Mouse (Mus musculus) neural tube, embryonic 12.5 days (tissue): ENCODE data around the gene March8. TPM values are rescaled to one million over a fixed set of nuclear protein-coding genes. Genes with fewer than 3 reads are reported as not detected.

Experiments used
- ATAC-seq: fragments of 200-750 bp; cut with Nextera tagmentation; 2 replicates; pipeline ENCODE4 v1.8.0; 2017; ENCODE audit warnings: low read depth, mild to moderate bottlenecking, moderate TSS enrichment, moderate library complexity; ENCODE audit not compliant: low FRiP score
- H3K27ac ChIP-seq: fragments of 300-500 bp; sonication (generic); 2 replicates; pipeline ENCODE4 v1.5.1; 2016
- H3K27me3 ChIP-seq: fragments of 300-500 bp; sonication (generic); replicated peaks from 2 replicates; pipeline ENCODE4 v1.6.1; 2016; ENCODE audit warnings: mild to moderate bottlenecking
- H3K36me3 ChIP-seq: fragments of 300-500 bp; sonication (generic); 2 replicates; pipeline ENCODE4 v1.6.1; 2016; ENCODE audit warnings: mild to moderate bottlenecking
- H3K4me1 ChIP-seq: fragments of 300-500 bp; sonication (generic); 2 replicates; pipeline ENCODE4 v1.6.1; 2016
- H3K4me2 ChIP-seq: fragments of 300-500 bp; sonication (generic); replicated peaks from 2 replicates; pipeline ENCODE4 v1.6.1; 2016; ENCODE audit warnings: mild to moderate bottlenecking
- H3K4me3 ChIP-seq: fragments of 300-500 bp; sonication (generic); 2 replicates; pipeline ENCODE4 v1.5.1; 2016
- H3K9ac ChIP-seq: fragments of 300-500 bp; sonication (generic); 2 replicates; pipeline ENCODE4 v1.6.1; 2016; ENCODE audit warnings: mild to moderate bottlenecking
- H3K9me3 ChIP-seq: fragments of 300-500 bp; sonication (generic); 2 replicates; pipeline ENCODE4 v1.6.1; 2016; ENCODE audit warnings: mild to moderate bottlenecking
- WGBS: fragments of 180-500 bp; shearing (Covaris S2); methylation state at CpG from one replicate; pipeline ENCODE4 v1.1.7; 2016; 5-methylcytosine and 5-hydroxymethylcytosine counted together
- polyA plus RNA-seq: library from polyadenylated mRNA; unstranded; fragments of >200 nt; fragmentation: Nextera tagmentation; extraction: Ambion mirVana; gene quantifications from 2 replicates; pipeline ENCODE4 v1.2.1, GENCODE M21; 2016

March8 gene
- polyA plus RNA-seq, 1 experiment from 2014 or later: 58.2 TPM

- Histone ChIP-seq H3K9ac (no peak overlapping the region), H3K36me3 (peaks cover 13% of the 10 kb centered on the region; the same call in 1 of the 2 replicates), H3K4me2 (no peak overlapping the region), H3K4me3 (no peak overlapping the region), H3K27ac (no peak overlapping the region), H3K9me3 (no peaks in the 10 kb centered on the region), H3K4me1 (no peaks in the 10 kb centered on the region), H3K27me3 (no peaks in the 10 kb centered on the region)
- WGBS: 93% methylated on average over 14 of the region's 14 CpGs
- no peak for ATAC-seq
Observed at GRCm38 (mm10) chr6:116412546-116413325, 74.9 kb downstream of the March8 start.

DNA sequence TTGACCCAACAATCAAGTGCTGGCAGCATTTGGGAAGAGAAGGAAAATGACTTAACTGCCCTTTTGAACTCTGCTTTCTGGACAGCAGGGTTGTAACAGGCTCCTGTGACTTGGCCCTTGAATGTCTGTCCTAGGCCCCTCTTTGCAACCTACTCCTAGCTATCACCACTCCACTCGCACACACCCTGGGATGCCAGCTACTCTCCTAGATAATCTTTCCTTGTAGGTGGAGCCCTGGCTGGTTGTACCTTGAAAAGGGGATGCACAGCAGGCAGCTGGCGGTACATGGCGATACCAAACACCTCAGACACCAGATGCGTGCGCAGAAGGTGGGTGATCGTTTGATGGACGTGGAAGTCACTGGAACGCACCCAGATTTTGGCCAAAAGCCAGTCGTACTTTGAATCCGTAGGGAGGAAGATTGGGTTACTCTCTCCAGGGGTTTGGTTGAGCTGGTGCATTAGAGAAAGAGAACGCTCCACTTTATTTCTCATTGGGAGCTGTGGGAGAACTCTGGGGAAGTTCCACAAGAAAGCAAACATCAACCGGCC lies 77.4 kb downstream of the March8 start:
- no peak overlapping the region for H3K9ac ChIP-seq
- no peak overlapping the region for H3K27ac ChIP-seq
- H3K4me3 ChIP-seq: no peak overlapping the region
- 88% methylated on average over 12 of the region's 12 CpGs for WGBS
- H3K4me2 ChIP-seq: no peak overlapping the region
- H3K36me3 ChIP-seq: peaks cover 7% of the 10 kb centered on the region; the same call in 1 of the 2 replicates
- no peaks in the 10 kb centered on the region for H3K27me3 ChIP-seq
- no peak for ATAC-seq
- no peaks in the 10 kb centered on the region for H3K9me3 ChIP-seq
- 0 out of 2 replicates have a peak, but pooled peaks cover 3% of the 10 kb centered on the region for H3K4me1 ChIP-seq

GRCm38 (mm10) chr6:116416000-116416552 lies 78.3 kb downstream of the March8 start:
- ATAC-seq: no peak
- Histone ChIP-seq H3K4me2 (no peak overlapping the region), H3K9ac (no peak overlapping the region), H3K27ac (no peak overlapping the region), H3K27me3 (no peaks in the 10 kb centered on the region), H3K36me3 (peaks cover 5% of the 10 kb centered on the region; the same call in 1 of the 2 replicates), H3K4me3 (no peak overlapping the region), H3K9me3 (no peaks in the 10 kb centered on the region), H3K4me1 (0 out of 2 replicates have a peak, but pooled peaks cover 3% of the 10 kb centered on the region)
- WGBS: 88% methylated on average over 6 of the region's 6 CpGs

- no peaks in the 10 kb centered on the region; the same call in 1 of the 2 replicates for H3K36me3 ChIP-seq
- no peak overlapping the region for H3K4me2 ChIP-seq
- no peak overlapping the region for H3K9ac ChIP-seq
- WGBS: 66% methylated on average over 6 of the region's 6 CpGs
- H3K27ac ChIP-seq: no peak overlapping the region
- H3K9me3 ChIP-seq: no peaks in the 10 kb centered on the region
- H3K4me3 ChIP-seq: no peak overlapping the region
- 0 out of 2 replicates have a peak, but pooled peaks cover 3% of the 10 kb centered on the region for H3K4me1 ChIP-seq
- no peaks in the 10 kb centered on the region for H3K27me3 ChIP-seq
- no peak for ATAC-seq
Observed at GRCm38 (mm10) chr6:116417518-116418315, 79.9 kb downstream of the March8 start.

DNA sequence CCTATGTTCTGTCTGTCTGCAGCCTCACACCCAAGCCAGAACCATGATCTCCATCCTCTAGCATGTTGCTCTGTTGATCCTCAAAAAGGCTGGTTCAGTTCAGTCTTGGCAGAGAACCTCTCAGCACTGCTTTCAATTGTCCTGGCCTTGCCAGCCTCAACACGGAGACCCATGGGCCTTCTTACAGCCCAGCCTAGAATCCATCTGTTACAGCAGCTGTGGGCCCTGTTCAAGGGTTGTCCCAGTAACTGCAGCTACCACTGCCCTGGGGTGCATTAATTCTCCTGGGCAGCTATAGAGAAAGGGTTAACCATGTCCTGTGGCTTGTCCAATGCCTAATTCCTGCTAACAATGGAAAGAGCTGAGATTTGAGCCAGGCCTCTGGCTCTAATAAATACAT lies 80.7 kb downstream of the March8 start:
- Histone ChIP-seq H3K27ac (no peak overlapping the region), H3K4me1 (0 out of 2 replicates have a peak, but pooled peaks cover 3% of the 10 kb centered on the region), H3K9ac (no peak overlapping the region), H3K4me3 (no peak overlapping the region), H3K4me2 (no peak overlapping the region), H3K9me3 (no peaks in the 10 kb centered on the region), H3K36me3 (no peaks in the 10 kb centered on the region), H3K27me3 (no peaks in the 10 kb centered on the region)
- 68% methylated on average over 1 of the region's 1 CpGs for WGBS
- ATAC-seq: no peak

DNA sequence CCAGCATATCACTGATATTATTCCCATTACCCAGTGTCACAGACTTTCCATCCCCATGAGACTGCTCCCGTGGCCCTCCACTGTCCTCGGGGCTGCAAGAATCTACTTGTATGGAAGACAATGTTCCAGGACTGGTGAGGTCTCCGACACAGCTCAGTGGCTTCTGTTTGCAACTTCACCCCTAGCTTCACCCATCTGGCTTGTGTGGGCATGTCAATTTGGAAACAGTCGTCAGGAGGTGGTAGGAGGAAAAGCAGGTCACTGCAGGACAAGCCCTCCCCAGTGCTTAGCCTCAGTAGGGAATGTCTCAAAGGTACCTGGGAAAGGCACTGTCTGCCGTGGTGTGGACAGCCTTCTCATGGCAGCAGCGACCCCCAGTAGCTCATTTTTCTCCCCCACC lies 81.9 kb downstream of the March8 start:
- Histone ChIP-seq H3K27ac (no peak overlapping the region), H3K27me3 (no peaks in the 10 kb centered on the region), H3K36me3 (no peaks in the 10 kb centered on the region), H3K4me3 (no peak overlapping the region), H3K9ac (no peak overlapping the region), H3K9me3 (no peaks in the 10 kb centered on the region), H3K4me2 (no peak overlapping the region), H3K4me1 (0 out of 2 replicates have a peak, but pooled peaks cover 3% of the 10 kb centered on the region)
- 72% methylated on average over 6 of the region's 6 CpGs for whole genome bisulfite sequencing
- no peak for ATAC-seq

DNA sequence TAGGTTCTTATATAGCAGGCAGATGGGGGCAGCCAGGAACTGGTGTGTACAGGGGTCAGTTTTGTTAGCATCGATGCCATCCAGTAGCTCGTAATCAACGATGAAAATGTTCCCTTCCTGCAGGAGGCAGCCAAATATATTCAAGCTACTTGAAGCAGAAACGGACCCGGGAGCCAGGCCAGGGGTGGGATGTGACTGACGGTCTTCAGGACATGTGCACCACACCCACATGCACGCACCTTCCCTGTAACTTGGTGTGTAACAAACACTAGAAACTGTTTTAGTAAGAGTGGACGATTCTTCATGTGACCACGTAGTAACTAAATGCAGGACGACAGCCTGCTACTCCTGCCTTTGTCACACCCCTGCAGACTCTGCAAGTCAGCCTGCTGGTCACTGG lies 82.4 kb downstream of the March8 start:
- ATAC-seq: no peak
- Histone ChIP-seq H3K9ac (no peak overlapping the region), H3K4me3 (no peak overlapping the region), H3K4me1 (0 out of 2 replicates have a peak, but pooled peaks cover 3% of the 10 kb centered on the region), H3K9me3 (no peaks in the 10 kb centered on the region), H3K27me3 (no peaks in the 10 kb centered on the region), H3K36me3 (no peaks in the 10 kb centered on the region), H3K4me2 (no peak overlapping the region), H3K27ac (no peak overlapping the region)
- 89% methylated on average over 10 of the region's 10 CpGs for WGBS

DNA sequence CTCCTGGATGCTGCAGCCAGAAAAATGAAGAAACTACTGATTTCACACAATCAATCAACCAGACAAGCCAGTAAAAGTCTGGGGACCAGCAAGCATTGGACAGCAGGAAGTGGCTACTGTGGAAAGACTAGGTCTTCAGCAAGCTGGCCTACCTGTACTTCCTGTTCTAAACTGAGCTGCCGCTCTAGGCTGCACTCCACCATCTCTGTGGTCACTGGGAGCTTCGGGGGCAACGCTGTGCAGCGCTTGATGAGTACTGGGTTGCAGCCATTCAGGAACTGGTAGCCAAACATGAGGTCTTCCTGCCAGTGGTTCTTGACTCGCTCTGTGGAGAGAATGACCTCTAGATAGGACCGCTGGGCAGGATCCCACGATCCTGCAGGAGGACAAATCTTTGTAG lies 85.2 kb downstream of the March8 start:
- ATAC-seq: no peak
- no peak overlapping the region for H3K4me3 ChIP-seq
- WGBS: 90% methylated on average over 7 of the region's 7 CpGs
- no peak overlapping the region for H3K4me2 ChIP-seq
- no peaks in the 10 kb centered on the region for H3K9me3 ChIP-seq
- no peak overlapping the region for H3K27ac ChIP-seq
- H3K27me3 ChIP-seq: no peaks in the 10 kb centered on the region
- no peak overlapping the region for H3K9ac ChIP-seq
- H3K4me1 ChIP-seq: 0 out of 2 replicates have a peak, but pooled peaks cover 3% of the 10 kb centered on the region
- H3K36me3 ChIP-seq: no peaks in the 10 kb centered on the region

GRCm38 (mm10) chr6:116423664-116424063 lies 85.8 kb downstream of the March8 start:
- no peaks in the 10 kb centered on the region for H3K36me3 ChIP-seq
- H3K27me3 ChIP-seq: no peaks in the 10 kb centered on the region
- no peak overlapping the region for H3K9ac ChIP-seq
- no peak overlapping the region for H3K27ac ChIP-seq
- no peaks in the 10 kb centered on the region for H3K4me1 ChIP-seq
- no peak for ATAC-seq
- WGBS: 61% methylated on average over 2 of the region's 2 CpGs
- no peak overlapping the region for H3K4me2 ChIP-seq
- H3K4me3 ChIP-seq: no peak overlapping the region
- H3K9me3 ChIP-seq: no peaks in the 10 kb centered on the region

DNA sequence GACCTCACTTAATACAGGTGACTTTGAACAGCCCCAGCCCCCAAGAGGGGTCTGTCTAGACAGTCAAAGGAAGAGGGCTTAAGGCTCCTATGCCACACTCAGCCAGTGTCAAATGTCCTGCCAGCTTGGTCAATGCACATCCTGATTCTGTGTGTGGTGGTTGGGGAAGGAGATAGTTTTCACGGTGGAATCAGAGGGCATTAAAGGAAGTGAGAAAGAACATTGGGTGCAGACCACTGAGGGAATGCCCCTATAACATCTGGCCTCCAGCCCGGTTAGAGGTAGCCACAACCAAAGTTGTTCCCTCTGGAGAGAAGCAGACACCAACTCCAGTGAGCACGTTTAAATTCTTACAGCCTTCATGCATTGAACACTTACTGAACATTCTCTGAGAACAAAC lies 89.7 kb downstream of the March8 start:
- ATAC-seq: no peak
- Histone ChIP-seq H3K4me2 (no peak overlapping the region), H3K4me3 (no peak overlapping the region), H3K9ac (no peak overlapping the region), H3K27ac (no peak overlapping the region), H3K27me3 (no peaks in the 10 kb centered on the region), H3K36me3 (no peaks in the 10 kb centered on the region), H3K9me3 (0 out of 2 replicates have a peak, but pooled peaks cover 6% of the 10 kb centered on the region), H3K4me1 (no peaks in the 10 kb centered on the region)
- WGBS: 88% methylated on average over 3 of the region's 3 CpGs

DNA sequence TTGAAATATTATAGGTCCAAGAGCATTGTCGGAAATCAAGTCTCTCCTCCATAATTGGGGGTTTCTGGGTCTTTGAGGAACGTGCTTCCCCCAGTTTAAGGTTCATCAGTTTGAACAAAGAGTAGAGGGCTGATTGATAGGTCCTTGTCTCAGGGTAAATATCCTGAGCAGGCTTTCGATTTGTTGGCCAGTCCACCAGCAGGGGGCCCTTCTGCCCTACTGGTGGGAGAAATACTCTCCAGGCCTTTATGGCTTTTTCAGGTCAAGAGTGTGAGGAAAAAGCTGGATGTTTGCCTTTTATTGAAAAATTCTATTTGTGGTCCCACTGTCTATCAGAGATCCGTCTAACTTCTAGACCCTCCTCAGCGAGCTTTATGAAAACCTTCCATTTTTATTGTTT lies 90.5 kb downstream of the March8 start:
- ATAC-seq: no peak
- H3K4me2 ChIP-seq: no peak overlapping the region
- WGBS: 67% methylated on average over 5 of the region's 5 CpGs

DNA sequence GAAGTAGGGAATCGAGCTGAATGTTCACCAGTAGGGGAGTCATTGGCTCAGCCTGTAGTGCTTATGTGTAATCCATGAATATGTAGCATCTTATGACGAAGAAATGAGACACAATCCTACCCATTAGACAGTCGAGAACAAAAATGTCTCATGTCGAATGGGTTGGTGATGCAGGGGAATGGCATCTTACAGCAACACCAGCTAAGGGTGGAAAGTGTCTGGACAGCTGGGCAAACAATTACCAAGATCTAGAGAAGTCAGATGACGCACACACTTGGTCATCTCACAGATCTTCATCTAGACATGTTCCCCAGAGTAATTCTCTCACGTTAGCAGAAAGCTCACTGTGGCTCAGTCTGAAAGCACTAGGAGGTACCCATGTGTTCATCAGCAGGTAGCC lies 101.0 kb downstream of the March8 start:
- H3K27ac ChIP-seq: no peak overlapping the region
- no peak overlapping the region for H3K4me2 ChIP-seq
- H3K4me1 ChIP-seq: no peaks in the 10 kb centered on the region
- H3K4me3 ChIP-seq: no peak overlapping the region
- WGBS: 82% methylated on average over 6 of the region's 6 CpGs
- H3K27me3 ChIP-seq: no peaks in the 10 kb centered on the region
- H3K9me3 ChIP-seq: no peaks in the 10 kb centered on the region
- H3K36me3 ChIP-seq: no peaks in the 10 kb centered on the region
- ATAC-seq: no peak
- H3K9ac ChIP-seq: no peak overlapping the region

More for the DNA sequence above, 90.5 kb downstream of the March8 start:
- Histone ChIP-seq H3K4me1 (no peaks in the 10 kb centered on the region), H3K4me3 (no peak overlapping the region), H3K36me3 (no peaks in the 10 kb centered on the region), H3K9me3 (0 out of 2 replicates have a peak, but pooled peaks cover 6% of the 10 kb centered on the region), H3K27me3 (no peaks in the 10 kb centered on the region), H3K27ac (no peak overlapping the region), H3K9ac (no peak overlapping the region)
